Mouse (Mus musculus) testis, adult 2 months (tissue): Measurements from ENCODE around the gene Calb2.

ENCODE experiments used
- CTCF ChIP-seq: fragments of 200-500 bp; IDR thresholded peaks from 2 replicates; pipeline ENCODE4 v1.5.1; 2012; ENCODE audit warnings: low read depth, mild to moderate bottlenecking, inconsistent platforms, low read length, moderate library complexity; ENCODE audit not compliant: control insufficient read depth, insufficient read depth, insufficient replicate concordance
- POLR2A ChIP-seq: fragments of 200-500 bp; IDR thresholded peaks from 2 replicates; pipeline ENCODE4 v1.6.1; 2012; ENCODE audit warnings: low read depth, mild to moderate bottlenecking, inconsistent platforms, low read length, moderate library complexity; ENCODE audit not compliant: control insufficient read depth

DNA sequence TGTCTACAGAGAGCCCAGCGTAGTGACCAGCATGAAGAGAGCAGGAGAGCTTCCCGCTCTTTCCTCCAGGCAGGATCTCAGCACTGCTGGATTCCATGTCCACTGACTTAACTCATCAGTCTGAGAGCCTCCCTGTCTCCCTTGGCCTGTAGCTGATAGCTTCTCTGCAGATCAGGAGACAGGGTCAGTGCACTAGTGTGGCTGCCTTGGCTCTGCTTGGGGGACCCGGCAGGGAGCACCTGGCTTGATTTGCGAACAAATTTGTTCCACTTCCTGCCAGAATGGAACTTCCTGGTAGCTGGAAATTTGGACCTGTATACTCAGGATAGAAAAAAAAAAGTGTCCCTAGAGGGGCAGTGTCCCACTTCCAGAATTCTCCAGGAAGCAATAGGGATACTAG, 6.8 kb upstream of the Calb2 start:
- TF ChIP-seq CTCF (no peak), POLR2A (no peak)
